Mouse (Mus musculus): ENCODE measurements at regions not wholly inside any gene's neighbourhood (a gene's known extent, or its start where the extent isn't known, plus 50 kb on each side); places are given as distances from the start of the nearest gene placed in this dataset.

DNA sequence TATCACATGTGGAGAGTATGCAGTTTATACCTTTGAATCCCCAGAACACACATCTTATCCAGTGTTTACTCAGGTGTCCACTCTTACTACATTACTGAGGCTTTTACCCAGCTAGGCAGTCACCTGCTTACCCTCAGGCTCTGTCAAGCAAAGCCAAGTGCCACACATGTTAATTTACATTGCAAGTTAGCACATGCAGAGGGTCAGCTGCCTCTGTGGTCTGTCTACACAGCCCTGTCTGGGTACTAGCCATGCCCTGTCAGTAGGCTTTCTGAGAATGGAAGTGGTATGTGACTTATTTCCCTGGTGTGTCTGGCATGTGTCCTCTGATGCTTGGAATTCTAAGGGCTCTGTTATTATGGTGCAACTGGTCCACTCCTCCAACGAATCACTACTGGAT is 106.6 kb downstream of the Sox11 start:
- H3K4me1 ChIP-seq (ENCODE audit: insufficient read depth, low read depth, low read length): no peaks in the 10 kb centered on the region
- no peaks in the 10 kb centered on the region for H3K36me3 ChIP-seq (replicated peaks)
- DNase-seq (ENCODE audit: low spot score): no peak
- H3K9me3 ChIP-seq (replicated peaks): peaks cover 21% of the 10 kb centered on the region
- no peak for ATAC-seq (ENCODE audit: extremely low read depth, insufficient number of reproducible peaks, low FRiP score, poor library complexity, severe bottlenecking)
- H3K27me3 ChIP-seq (ENCODE audit: insufficient read depth, low read length): no peaks in the 10 kb centered on the region
- TF ChIP-seq GATA1 (IDR thresholded peaks at IDR 0.05; ENCODE audit: borderline replicate concordance, low read length): no peak
- TF ChIP-seq POLR2AphosphoS5 (IDR thresholded peaks at IDR 0.05; ENCODE audit: insufficient replicate concordance, low read depth, low read length): no peak
- TF ChIP-seq CTCF (IDR thresholded peaks at IDR 0.05; ENCODE audit: low read depth, low read length): no peak
- TF ChIP-seq TAL1 (conservative IDR thresholded peaks at IDR 0.05; ENCODE audit: low read depth, low read length): no peak
- H3K4me3 ChIP-seq (ENCODE audit: low read depth, low read length): no peak overlapping the region

DNA sequence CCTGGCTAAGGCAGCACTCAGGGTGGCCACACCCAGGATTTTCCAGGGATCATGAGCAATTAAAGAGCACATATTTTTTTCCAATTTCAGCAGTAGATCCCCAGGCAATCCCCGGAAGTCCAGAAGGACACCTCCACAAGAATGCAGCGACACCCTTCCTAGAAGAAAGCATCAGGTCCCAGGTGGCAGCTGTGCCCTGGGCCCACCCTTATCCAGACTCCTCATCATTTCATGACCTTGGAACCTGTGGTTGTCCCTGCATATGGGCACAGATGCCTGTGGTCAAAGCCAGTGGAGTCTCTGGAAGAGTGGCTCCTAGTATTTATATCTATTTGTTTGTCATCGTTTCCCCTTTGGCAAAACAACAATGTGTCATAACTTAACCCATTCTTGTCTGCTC is 120.8 kb downstream of the Sox11 start:
- no peak for DNase-seq (ENCODE audit: low spot score)
- H3K4me1 ChIP-seq (ENCODE audit: insufficient read depth, low read depth, low read length): no peaks in the 10 kb centered on the region
- ATAC-seq (ENCODE audit: extremely low read depth, insufficient number of reproducible peaks, low FRiP score, poor library complexity, severe bottlenecking): no peak
- peaks cover 37% of the 10 kb centered on the region for H3K9me3 ChIP-seq (replicated peaks)
- no peaks in the 10 kb centered on the region for H3K36me3 ChIP-seq (replicated peaks)
- no peak overlapping the region for H3K4me3 ChIP-seq (ENCODE audit: low read depth, low read length)
- no peaks in the 10 kb centered on the region for H3K27me3 ChIP-seq (ENCODE audit: insufficient read depth, low read length)
- TF ChIP-seq POLR2AphosphoS5 (IDR thresholded peaks at IDR 0.05; ENCODE audit: insufficient replicate concordance, low read depth, low read length) (no peak), GATA2 (IDR thresholded peaks at IDR 0.05; ENCODE audit: borderline replicate concordance, low read depth, low read length) (no peak), TAL1 (conservative IDR thresholded peaks at IDR 0.05; ENCODE audit: low read depth, low read length) (no peak), CTCF (IDR thresholded peaks at IDR 0.05; ENCODE audit: low read depth, low read length) (no peak), GATA1 (IDR thresholded peaks at IDR 0.05; ENCODE audit: borderline replicate concordance, low read length) (no peak)

DNA sequence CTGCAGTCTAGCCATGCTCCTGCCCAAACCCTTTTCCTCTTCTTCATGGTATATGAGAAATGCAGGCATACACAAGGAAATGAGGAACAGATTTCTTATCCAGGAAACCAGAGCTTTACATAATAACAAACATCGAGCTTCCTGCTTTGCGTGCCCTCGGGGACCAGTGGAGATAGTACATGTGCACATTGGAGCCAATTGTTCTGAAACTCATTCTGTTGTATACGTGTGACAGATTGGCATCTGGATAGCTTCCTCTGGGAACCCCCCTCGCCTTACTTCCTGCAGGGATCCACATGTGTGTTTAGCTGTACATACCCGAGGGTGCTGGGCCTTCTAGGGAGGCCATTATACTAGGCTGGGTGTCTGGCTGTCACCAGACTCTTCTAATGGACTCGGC is 141.2 kb downstream of the Sox11 start:
- no peak overlapping the region for H3K4me3 ChIP-seq (ENCODE audit: low read depth, low read length)
- no peaks in the 10 kb centered on the region for H3K36me3 ChIP-seq (replicated peaks)
- DNase-seq (ENCODE audit: low spot score) (no peak), ATAC-seq (ENCODE audit: extremely low read depth, insufficient number of reproducible peaks, low FRiP score, poor library complexity, severe bottlenecking) (no peak)
- no peaks in the 10 kb centered on the region for H3K4me1 ChIP-seq (ENCODE audit: insufficient read depth, low read depth, low read length)
- peaks cover 19% of the 10 kb centered on the region for H3K9me3 ChIP-seq (replicated peaks)
- H3K27me3 ChIP-seq (ENCODE audit: insufficient read depth, low read length): no peaks in the 10 kb centered on the region
- no peak for TF ChIP-seq GATA1 (IDR thresholded peaks at IDR 0.05; ENCODE audit: borderline replicate concordance, low read length)
- no peak for TF ChIP-seq GATA2 (IDR thresholded peaks at IDR 0.05; ENCODE audit: borderline replicate concordance, low read depth, low read length)
- no peak for TF ChIP-seq POLR2AphosphoS5 (IDR thresholded peaks at IDR 0.05; ENCODE audit: insufficient replicate concordance, low read depth, low read length)
- TF ChIP-seq CTCF (IDR thresholded peaks at IDR 0.05; ENCODE audit: low read depth, low read length): no peak
- no peak for TF ChIP-seq TAL1 (conservative IDR thresholded peaks at IDR 0.05; ENCODE audit: low read depth, low read length)

DNA sequence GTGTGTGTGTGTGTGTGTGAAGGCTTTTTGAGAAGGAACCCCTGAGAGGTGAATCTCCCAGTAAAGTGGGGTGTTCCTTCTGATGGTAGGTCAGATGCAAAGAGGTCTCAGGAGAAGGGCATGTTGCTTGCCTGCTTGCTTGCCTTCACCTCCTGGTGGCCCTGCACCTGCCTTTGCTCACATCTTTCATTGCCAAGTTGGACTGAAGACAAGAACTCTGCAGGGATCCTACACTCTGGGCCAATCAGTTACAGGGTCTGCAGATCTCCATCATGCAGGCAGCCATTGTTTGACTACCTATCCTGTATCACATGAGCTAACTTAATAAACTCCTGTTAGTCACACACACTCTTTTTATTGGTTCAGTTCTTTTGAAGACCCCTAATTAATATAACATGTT is 148.4 kb downstream of the Sox11 start:
- Histone ChIP-seq H3K4me3 (ENCODE audit: low read depth, low read length) (no peak overlapping the region), H3K36me3 (replicated peaks) (no peaks in the 10 kb centered on the region), H3K27me3 (ENCODE audit: insufficient read depth, low read length) (no peaks in the 10 kb centered on the region), H3K4me1 (ENCODE audit: insufficient read depth, low read depth, low read length) (no peaks in the 10 kb centered on the region), H3K9me3 (replicated peaks) (peaks cover 42% of the 10 kb centered on the region)
- ATAC-seq (ENCODE audit: extremely low read depth, insufficient number of reproducible peaks, low FRiP score, poor library complexity, severe bottlenecking) (no peak), DNase-seq (ENCODE audit: low spot score) (no peak)
- TF ChIP-seq GATA2 (IDR thresholded peaks at IDR 0.05; ENCODE audit: borderline replicate concordance, low read depth, low read length): no peak
- TF ChIP-seq POLR2AphosphoS5 (IDR thresholded peaks at IDR 0.05; ENCODE audit: insufficient replicate concordance, low read depth, low read length): no peak
- TF ChIP-seq CTCF (IDR thresholded peaks at IDR 0.05; ENCODE audit: low read depth, low read length): no peak
- no peak for TF ChIP-seq TAL1 (conservative IDR thresholded peaks at IDR 0.05; ENCODE audit: low read depth, low read length)
- no peak for TF ChIP-seq GATA1 (IDR thresholded peaks at IDR 0.05; ENCODE audit: borderline replicate concordance, low read length)

DNA sequence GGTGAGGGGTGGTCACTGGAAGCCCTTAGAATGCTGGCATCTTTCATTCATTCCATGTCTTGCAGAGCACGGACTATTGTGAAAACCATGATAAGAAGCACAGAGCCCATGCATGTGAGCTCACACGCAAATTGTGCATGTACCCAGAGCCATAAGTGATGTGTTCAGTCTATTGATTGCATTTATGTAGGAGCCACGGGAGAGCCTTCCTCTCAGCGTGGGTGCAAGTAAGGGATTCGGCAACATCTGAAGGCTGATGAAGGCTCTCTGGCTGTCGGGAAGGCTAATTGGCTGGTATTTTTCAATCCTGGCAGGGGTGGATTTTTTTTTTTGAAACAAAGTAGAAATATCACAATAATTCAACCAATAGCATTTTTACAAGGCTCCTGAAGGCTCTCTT is 150.5 kb downstream of the Sox11 start:
- no peak overlapping the region for H3K4me3 ChIP-seq (ENCODE audit: low read depth, low read length)
- ATAC-seq (ENCODE audit: extremely low read depth, insufficient number of reproducible peaks, low FRiP score, poor library complexity, severe bottlenecking): no peak
- no peak for DNase-seq (ENCODE audit: low spot score)
- TF ChIP-seq POLR2AphosphoS5 (IDR thresholded peaks at IDR 0.05; ENCODE audit: insufficient replicate concordance, low read depth, low read length) (no peak), GATA1 (IDR thresholded peaks at IDR 0.05; ENCODE audit: borderline replicate concordance, low read length) (no peak), GATA2 (IDR thresholded peaks at IDR 0.05; ENCODE audit: borderline replicate concordance, low read depth, low read length) (no peak), CTCF (IDR thresholded peaks at IDR 0.05; ENCODE audit: low read depth, low read length) (no peak), TAL1 (conservative IDR thresholded peaks at IDR 0.05; ENCODE audit: low read depth, low read length) (no peak)
- H3K36me3 ChIP-seq (replicated peaks): no peaks in the 10 kb centered on the region
- no peaks in the 10 kb centered on the region for H3K27me3 ChIP-seq (ENCODE audit: insufficient read depth, low read length)
- H3K9me3 ChIP-seq (replicated peaks): peaks cover 38% of the 10 kb centered on the region
- H3K4me1 ChIP-seq (ENCODE audit: insufficient read depth, low read depth, low read length): no peaks in the 10 kb centered on the region

DNA sequence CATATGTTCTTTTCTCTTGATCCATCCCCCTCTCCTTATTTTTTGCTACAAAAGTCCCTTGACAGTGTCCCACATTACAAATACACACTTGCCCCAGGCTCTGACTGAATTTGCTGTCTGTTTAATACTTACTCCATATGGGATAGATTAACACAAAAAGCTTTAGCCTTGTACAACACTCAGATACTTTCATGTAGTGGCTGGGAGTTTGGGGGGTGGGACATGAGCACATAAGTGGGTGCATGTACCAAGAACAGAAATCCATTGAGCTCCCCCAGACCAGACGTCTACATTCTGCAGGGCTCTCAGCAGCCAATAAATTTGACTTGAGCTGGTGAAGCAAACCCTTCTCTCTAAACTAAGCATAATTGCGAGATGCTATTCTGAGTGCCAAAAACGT is 154.9 kb downstream of the Sox11 start:
- Histone ChIP-seq H3K9me3 (replicated peaks) (peaks cover 41% of the 10 kb centered on the region), H3K27me3 (ENCODE audit: insufficient read depth, low read length) (no peaks in the 10 kb centered on the region), H3K36me3 (replicated peaks) (no peaks in the 10 kb centered on the region), H3K4me3 (ENCODE audit: low read depth, low read length) (no peak overlapping the region), H3K4me1 (ENCODE audit: insufficient read depth, low read depth, low read length) (no peaks in the 10 kb centered on the region)
- TF ChIP-seq GATA2 (IDR thresholded peaks at IDR 0.05; ENCODE audit: borderline replicate concordance, low read depth, low read length) (no peak), TAL1 (conservative IDR thresholded peaks at IDR 0.05; ENCODE audit: low read depth, low read length) (no peak), CTCF (IDR thresholded peaks at IDR 0.05; ENCODE audit: low read depth, low read length) (no peak), GATA1 (IDR thresholded peaks at IDR 0.05; ENCODE audit: borderline replicate concordance, low read length) (no peak), POLR2AphosphoS5 (IDR thresholded peaks at IDR 0.05; ENCODE audit: insufficient replicate concordance, low read depth, low read length) (no peak)
- DNase-seq (ENCODE audit: low spot score) (no peak), ATAC-seq (ENCODE audit: extremely low read depth, insufficient number of reproducible peaks, low FRiP score, poor library complexity, severe bottlenecking) (no peak)
